Mouse (Mus musculus) myocyte (in vitro differentiated cells): ENCODE measurements around the gene Cbx4. TPM values are rescaled to one million over a fixed set of nuclear protein-coding genes. Genes with fewer than 3 reads are reported as not detected.

Experiments used
- H3K27me3 ChIP-seq: one replicate; pipeline ENCODE4 v1.6.1; 2011; ENCODE audit not compliant: control insufficient read depth, insufficient read depth, insufficient read length
- H3K36me3 ChIP-seq: one replicate; pipeline ENCODE4 v1.6.1; 2011; ENCODE audit not compliant: control insufficient read depth, insufficient read depth
- H3K4me2 ChIP-seq: one replicate; pipeline ENCODE4 v1.6.1; 2011; ENCODE audit warnings: low read depth, control low read depth
- H3K4me3 ChIP-seq: one replicate; pipeline ENCODE4 v1.5.1; 2011; ENCODE audit warnings: mild to moderate bottlenecking, control low read depth, moderate library complexity
- H3K79me2 ChIP-seq: one replicate; pipeline ENCODE4 v1.6.1; 2011; ENCODE audit not compliant: control insufficient read depth, insufficient read depth
- H3ac ChIP-seq: one replicate; pipeline ENCODE4 v1.6.1; 2011; ENCODE audit not compliant: control insufficient read depth, insufficient read length
- CEBPB ChIP-seq: IDR thresholded peaks from 2 replicates; pipeline ENCODE4 v1.6.1; 2011; ENCODE audit warnings: mild to moderate bottlenecking, moderate library complexity; ENCODE audit not compliant: poor library complexity, insufficient read depth, severe bottlenecking
- E2F4 ChIP-seq: IDR thresholded peaks from one replicate; pipeline ENCODE4 v1.6.1; 2011; ENCODE audit warnings: mild to moderate bottlenecking, control low read depth, moderate library complexity; ENCODE audit not compliant: insufficient read depth
- MAX ChIP-seq: IDR thresholded peaks from one replicate; pipeline ENCODE4 v1.6.1; 2011; ENCODE audit warnings: low read depth, mild to moderate bottlenecking, control low read depth
- MYOD1 ChIP-seq, 3 experiments: IDR thresholded peaks; one replicate each; pipeline ENCODE4 v1.6.1; 2011; ENCODE audit warnings: control low read depth in 2 of 3, low read depth in 2 of 3, mild to moderate bottlenecking in 2 of 3, moderate library complexity in 1 of 3; ENCODE audit not compliant: insufficient read length in 2 of 3, control insufficient read depth in 1 of 3
- MYOG ChIP-seq, 3 experiments: IDR thresholded peaks; one replicate each; pipeline ENCODE4 v1.6.1; 2011; ENCODE audit warnings: control low read depth in 2 of 3, low read depth in 2 of 3, mild to moderate bottlenecking in 2 of 3; ENCODE audit not compliant: insufficient read length in 2 of 3, control insufficient read depth in 1 of 3, insufficient read depth in 1 of 3
- POLR2A ChIP-seq: IDR thresholded peaks from one replicate; pipeline ENCODE4 v1.6.1; 2011; ENCODE audit warnings: low read depth, mild to moderate bottlenecking, control low read depth, moderate library complexity; ENCODE audit not compliant: insufficient read length
- POLR2AphosphoS2 ChIP-seq: IDR thresholded peaks from one replicate; pipeline ENCODE4 v1.6.1; 2011; ENCODE audit warnings: low read depth, control low read depth; ENCODE audit not compliant: insufficient read length
- REST ChIP-seq: IDR thresholded peaks from one replicate; pipeline ENCODE4 v1.6.1; 2011; ENCODE audit warnings: mild to moderate bottlenecking, control low read depth, moderate library complexity; ENCODE audit not compliant: insufficient read depth, insufficient read length
- SRF ChIP-seq: IDR thresholded peaks from one replicate; pipeline ENCODE4 v1.6.1; 2011; ENCODE audit warnings: low read depth; ENCODE audit not compliant: control insufficient read depth, insufficient read length
- TCF12 ChIP-seq: IDR thresholded peaks from one replicate; pipeline ENCODE4 v1.6.1; 2011; ENCODE audit warnings: mild to moderate bottlenecking, control low read depth; ENCODE audit not compliant: poor library complexity, insufficient read depth, severe bottlenecking
- TCF3 ChIP-seq: IDR thresholded peaks from one replicate; pipeline ENCODE4 v1.6.1; 2011; ENCODE audit warnings: low read depth, control low read depth; ENCODE audit not compliant: insufficient read length
- USF1 ChIP-seq: IDR thresholded peaks from one replicate; pipeline ENCODE4 v1.6.1; 2011; ENCODE audit warnings: low read depth, mild to moderate bottlenecking, control low read depth, moderate library complexity
- polyA plus RNA-seq: library from polyadenylated mRNA; unstranded; fragments of >200 nt; fragmentation: generic; extraction: Trizol; gene quantifications from one replicate; pipeline ENCODE4 v1.2.1, GENCODE M21; 2012; ENCODE audit warnings: missing spikeins

Cbx4 gene
- polyA plus RNA-seq, 1 experiment, result 29.9 TPM

- H3ac ChIP-seq, result no peak overlapping the region
- H3K4me2 ChIP-seq, result peak overlapping the region; percentile 82
- H3K4me3 ChIP-seq, result peak overlapping the region; percentile 1
- H3K27me3 ChIP-seq, result no peaks in the 10 kb centered on the region
- no peaks in the 10 kb centered on the region for H3K79me2 ChIP-seq
- TF ChIP-seq TCF12 (no peak), SRF (no peak), MYOD1 (IDR thresholded peaks at IDR 0.05; ENCODE audit: control insufficient read depth in 1 of 3, insufficient read length in 2 of 3, low read depth in 2 of 3) (peak in 2 of 3 experiments; percentile 28 to 59), USF1 (no peak), MYOG (IDR thresholded peaks at IDR 0.05; ENCODE audit: control insufficient read depth in 1 of 3, insufficient read depth in 1 of 3, insufficient read length in 2 of 3, low read depth in 2 of 3) (peak; percentile 9 to 76 (median 18)), MAX (no peak), POLR2A (peak; percentile 17), REST (no peak), POLR2AphosphoS2 (peak; percentile 23), TCF3 (no peak), CEBPB (no peak)
- H3K36me3 ChIP-seq, result no peaks in the 10 kb centered on the region
Observed at GRCm38 (mm10) chr11:119127147-119127546, 41.1 kb upstream of the Cbx4 start.

DNA sequence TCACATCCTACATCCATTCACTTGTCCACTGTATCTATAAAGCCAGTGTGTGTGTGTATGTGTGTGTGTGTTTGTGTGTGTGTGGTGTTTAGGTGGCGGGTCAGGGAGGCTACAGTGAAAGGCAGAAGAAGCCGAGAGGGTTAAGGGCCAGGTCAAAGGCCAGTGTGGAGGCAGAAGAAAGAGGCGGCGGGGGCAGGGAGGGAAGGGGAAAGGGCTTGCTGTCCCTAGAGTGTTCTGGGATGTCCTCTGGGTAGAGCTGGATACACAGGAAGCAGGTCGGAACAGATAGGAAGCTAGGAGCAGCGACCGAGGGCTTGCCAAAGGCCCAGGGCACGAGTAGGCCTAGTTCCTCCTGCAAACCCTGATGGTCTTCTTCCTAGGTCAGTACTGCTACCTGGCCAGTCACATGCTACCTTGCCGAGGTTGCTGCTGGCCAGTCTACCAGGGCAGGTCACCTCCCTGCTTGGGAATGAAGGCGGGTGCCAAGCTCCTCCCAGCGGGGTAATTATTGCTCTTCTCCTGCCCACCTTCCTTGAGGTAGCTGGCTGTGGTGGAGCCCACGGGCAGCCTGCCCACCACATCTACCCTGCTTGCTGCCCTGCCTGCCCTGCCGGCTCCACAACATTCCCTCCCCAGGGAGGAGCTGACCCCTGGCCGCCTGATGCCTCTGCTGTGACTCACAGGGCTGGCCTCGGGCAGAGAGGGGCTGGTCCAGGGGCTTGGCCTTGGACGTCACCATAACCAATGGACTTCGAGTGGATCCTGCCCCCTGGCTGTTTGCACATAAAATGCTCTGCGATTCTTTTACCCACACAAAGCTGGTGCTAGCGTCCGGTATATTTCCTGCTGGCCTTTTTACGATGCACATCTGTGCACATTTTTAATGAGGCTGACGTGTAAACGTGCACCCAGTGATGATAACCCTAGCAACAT is 40.2 kb upstream of the Cbx4 start:
- H3K27me3 ChIP-seq, result no peaks in the 10 kb centered on the region
- TF ChIP-seq MYOD1 (IDR thresholded peaks at IDR 0.05; ENCODE audit: control insufficient read depth in 1 of 3, insufficient read length in 2 of 3, low read depth in 2 of 3), result no peak
- TF ChIP-seq REST, result no peak
- peak in 1 of 3 experiments; percentile 59 for TF ChIP-seq MYOG (IDR thresholded peaks at IDR 0.05; ENCODE audit: control insufficient read depth in 1 of 3, insufficient read depth in 1 of 3, insufficient read length in 2 of 3, low read depth in 2 of 3)
- no peak for TF ChIP-seq SRF
- TF ChIP-seq POLR2A, result peak; percentile 51
- no peak for TF ChIP-seq E2F4
- TF ChIP-seq MAX, result no peak
- no peak for TF ChIP-seq USF1
- no peak for TF ChIP-seq TCF3
- TF ChIP-seq POLR2AphosphoS2, result no peak
- TF ChIP-seq TCF12, result no peak
- 0 out of 2 replicates have a peak, but pooled peaks have one; percentile 14 for TF ChIP-seq CEBPB
- H3K36me3 ChIP-seq, result no peaks in the 10 kb centered on the region
- no peak overlapping the region for H3K4me3 ChIP-seq
- no peak overlapping the region for H3ac ChIP-seq
- H3K79me2 ChIP-seq, result no peaks in the 10 kb centered on the region
- peak overlapping the region; percentile 82 for H3K4me2 ChIP-seq

DNA sequence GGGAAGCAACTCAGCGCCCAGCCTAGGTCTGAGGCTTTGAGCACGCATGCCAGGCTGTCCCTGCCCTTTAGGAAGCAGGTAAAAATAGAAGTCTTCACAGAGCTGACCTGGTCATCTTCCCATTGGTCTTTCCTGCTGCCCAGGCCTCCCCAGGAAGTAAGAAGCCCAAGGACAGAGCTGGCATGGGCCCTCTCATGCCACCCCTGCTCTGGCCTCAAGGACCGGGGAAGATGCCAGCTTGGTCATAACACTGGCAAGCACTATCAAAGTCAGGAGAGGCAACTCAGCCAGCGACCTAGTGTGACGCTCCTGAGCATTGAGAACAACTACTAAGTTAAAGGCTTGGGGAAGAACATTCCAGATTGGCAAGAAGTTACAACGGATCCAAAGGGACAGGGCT is 38.5 kb upstream of the Cbx4 start:
- H3K4me2 ChIP-seq, result no peak overlapping the region
- H3K27me3 ChIP-seq, result peaks cover 1% of the 10 kb centered on the region
- H3K4me3 ChIP-seq, result no peak overlapping the region
- H3K36me3 ChIP-seq, result no peaks in the 10 kb centered on the region
- H3ac ChIP-seq, result no peak overlapping the region
- TF ChIP-seq POLR2A (no peak), REST (no peak), MYOG (IDR thresholded peaks at IDR 0.05; ENCODE audit: control insufficient read depth in 1 of 3, insufficient read depth in 1 of 3, insufficient read length in 2 of 3, low read depth in 2 of 3) (no peak), CEBPB (no peak), MYOD1 (IDR thresholded peaks at IDR 0.05; ENCODE audit: control insufficient read depth in 1 of 3, insufficient read length in 2 of 3, low read depth in 2 of 3) (no peak), TCF12 (no peak), SRF (no peak), TCF3 (no peak), POLR2AphosphoS2 (no peak)
- no peaks in the 10 kb centered on the region for H3K79me2 ChIP-seq

GRCm38 (mm10) chr11:119123522-119124319 is 37.7 kb upstream of the Cbx4 start:
- Histone ChIP-seq H3K4me2 (no peak overlapping the region), H3ac (no peak overlapping the region), H3K79me2 (no peaks in the 10 kb centered on the region), H3K27me3 (peaks cover 10% of the 10 kb centered on the region), H3K36me3 (no peaks in the 10 kb centered on the region), H3K4me3 (no peak overlapping the region)
- TF ChIP-seq POLR2A (no peak), E2F4 (no peak), USF1 (no peak), REST (no peak), POLR2AphosphoS2 (no peak), MYOG (IDR thresholded peaks at IDR 0.05; ENCODE audit: control insufficient read depth in 1 of 3, insufficient read depth in 1 of 3, insufficient read length in 2 of 3, low read depth in 2 of 3) (no peak), TCF3 (no peak), MAX (no peak), CEBPB (no peak), TCF12 (no peak), MYOD1 (IDR thresholded peaks at IDR 0.05; ENCODE audit: control insufficient read depth in 1 of 3, insufficient read length in 2 of 3, low read depth in 2 of 3) (no peak), SRF (no peak)
